Mouse (Mus musculus): ENCODE measurements at regions not wholly inside any gene's neighbourhood (a gene's known extent, or its start where the extent isn't known, plus 50 kb on each side); places are given as distances from the start of the nearest gene placed in this dataset.

DNA sequence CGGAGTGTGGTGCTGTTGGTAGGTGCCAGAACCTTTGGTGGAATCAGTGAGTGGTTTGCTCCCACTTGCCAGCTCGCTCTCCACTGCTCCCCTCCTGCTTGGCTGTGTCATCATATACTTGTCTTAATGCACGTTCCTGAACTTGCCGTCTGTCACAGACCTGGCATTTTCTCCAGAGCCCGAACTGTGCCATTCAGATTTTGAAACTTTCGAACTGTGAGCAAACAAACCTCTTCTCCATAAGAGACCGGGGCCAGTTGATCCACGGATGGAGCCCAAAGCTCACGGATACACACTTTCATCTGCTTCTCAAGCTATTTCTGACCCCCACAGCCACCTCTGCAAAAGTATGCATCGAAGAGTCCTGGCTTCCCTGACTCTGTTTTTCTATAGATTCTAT is 141.0 kb upstream of the Rreb1 start:
- 95% methylated on average over 10 of the region's 10 CpGs for WGBS
- no peak overlapping the region for H3K4me3 ChIP-seq (ENCODE audit: control insufficient read depth, insufficient read depth, low read length)
- TF ChIP-seq POLR2A (IDR thresholded peaks at IDR 0.05; ENCODE audit: control insufficient read depth, extremely low read depth, insufficient read depth, low read length, poor library complexity) (no peak), CTCF (IDR thresholded peaks at IDR 0.05; ENCODE audit: borderline replicate concordance, control insufficient read depth, extremely low read depth, insufficient read depth, low read length, poor library complexity) (no peak)
- no peaks in the 10 kb centered on the region for H3K27me3 ChIP-seq (ENCODE audit: control insufficient read depth, insufficient read depth, low read length)
- H3K4me1 ChIP-seq (replicated peaks; ENCODE audit: control insufficient read depth, insufficient read depth, low read length): peaks cover 17% of the 10 kb centered on the region
- DNase-seq: no peak
- no peaks in the 10 kb centered on the region for H3K36me3 ChIP-seq (ENCODE audit: control insufficient read depth, insufficient read depth, low read length)
- H3K27ac ChIP-seq (ENCODE audit: control insufficient read depth, insufficient read depth, low read length): no peak overlapping the region

DNA sequence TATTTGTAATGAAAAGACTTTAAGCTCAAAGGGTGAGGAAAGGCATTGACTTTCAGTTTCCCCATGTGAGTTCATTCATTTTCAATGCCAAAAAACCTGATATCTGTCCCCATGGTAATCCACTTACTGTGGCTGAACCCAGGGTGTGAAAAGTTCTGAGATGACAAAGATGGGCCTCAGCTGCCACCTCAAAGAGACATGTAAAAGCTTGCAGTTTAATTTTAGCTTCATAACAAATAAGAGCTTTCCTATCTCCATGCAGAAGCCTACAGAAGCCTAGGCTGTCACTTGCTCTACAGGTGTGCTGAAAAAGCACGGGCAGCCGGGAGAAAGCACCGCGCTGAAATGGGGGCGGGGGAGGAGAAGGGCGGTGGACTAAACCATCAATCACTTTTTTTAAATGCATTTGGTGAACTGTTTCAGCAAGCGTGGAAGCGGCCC is 140.1 kb upstream of the Rreb1 start:
- Histone ChIP-seq H3K4me1 (replicated peaks; ENCODE audit: control insufficient read depth, insufficient read depth, low read length) (peaks cover 26% of the 10 kb centered on the region), H3K27ac (ENCODE audit: control insufficient read depth, insufficient read depth, low read length) (no peak overlapping the region), H3K4me3 (ENCODE audit: control insufficient read depth, insufficient read depth, low read length) (no peak overlapping the region), H3K27me3 (ENCODE audit: control insufficient read depth, insufficient read depth, low read length) (no peaks in the 10 kb centered on the region), H3K36me3 (ENCODE audit: control insufficient read depth, insufficient read depth, low read length) (no peaks in the 10 kb centered on the region)
- no peak for DNase-seq
- WGBS: 31% methylated on average over 8 of the region's 8 CpGs
- TF ChIP-seq CTCF (IDR thresholded peaks at IDR 0.05; ENCODE audit: borderline replicate concordance, control insufficient read depth, extremely low read depth, insufficient read depth, low read length, poor library complexity) (no peak), POLR2A (IDR thresholded peaks at IDR 0.05; ENCODE audit: control insufficient read depth, extremely low read depth, insufficient read depth, low read length, poor library complexity) (no peak)

DNA sequence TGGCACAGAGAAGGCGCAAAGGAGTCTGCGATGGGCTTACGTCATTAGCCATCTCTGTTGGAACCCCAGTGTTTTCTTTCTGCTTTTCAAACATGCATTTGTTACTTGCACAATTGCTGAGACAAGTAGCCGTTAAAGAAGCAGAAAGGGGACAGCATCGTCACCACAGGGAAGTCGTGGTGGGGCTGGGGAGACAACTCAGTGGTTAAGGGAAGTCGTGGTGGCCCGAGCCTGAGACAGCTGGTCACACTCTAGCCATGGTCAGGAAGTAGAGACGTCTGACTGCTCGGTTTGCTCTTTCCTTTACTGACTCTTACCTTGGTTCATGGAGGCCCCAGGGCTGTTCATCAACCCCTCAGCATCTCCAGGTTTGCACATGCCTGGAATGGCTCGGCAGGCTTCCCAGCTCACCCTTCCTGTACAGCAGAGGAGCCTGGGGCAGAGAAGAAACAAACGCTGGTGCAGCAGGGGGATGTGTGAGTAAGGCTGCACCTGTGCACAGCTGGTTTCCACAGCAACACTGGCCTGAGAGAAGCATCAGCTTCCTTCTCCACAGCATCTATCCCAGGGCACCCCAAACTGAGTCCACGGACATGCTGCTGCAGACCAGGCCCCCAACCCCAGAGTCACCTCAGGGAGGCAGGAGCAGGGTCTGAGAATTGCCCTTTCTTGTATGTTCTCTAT is 135.6 kb upstream of the Rreb1 start:
- no peak overlapping the region for H3K4me3 ChIP-seq (ENCODE audit: control insufficient read depth, insufficient read depth, low read length)
- WGBS: 15% methylated on average over 13 of the region's 13 CpGs

DNA sequence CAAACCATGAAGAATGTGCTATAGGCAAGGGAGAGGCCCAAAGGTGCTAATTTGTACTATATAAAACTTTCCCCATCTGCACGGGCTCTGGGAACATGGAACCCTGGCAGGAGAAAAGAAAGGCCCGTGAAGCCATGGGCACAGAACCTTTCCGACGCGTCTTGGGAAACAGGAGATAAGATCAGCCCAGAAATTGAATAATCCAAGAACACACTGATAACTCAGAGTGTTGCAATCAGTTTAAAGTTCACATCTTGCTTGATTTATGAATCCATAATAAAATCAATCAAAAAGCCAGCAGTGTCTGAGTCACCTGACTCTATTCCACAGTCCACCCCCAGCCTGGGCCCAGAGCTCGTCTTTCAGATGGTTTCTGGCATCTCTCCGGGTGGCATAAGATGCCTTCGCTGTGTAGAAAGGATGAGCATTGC is 133.4 kb upstream of the Rreb1 start:
- TF ChIP-seq POLR2A (IDR thresholded peaks at IDR 0.05; ENCODE audit: control insufficient read depth, extremely low read depth, insufficient read depth, low read length, poor library complexity) (no peak), CTCF (IDR thresholded peaks at IDR 0.05; ENCODE audit: borderline replicate concordance, control insufficient read depth, extremely low read depth, insufficient read depth, low read length, poor library complexity) (no peak)
- DNase-seq: no peak
- H3K27ac ChIP-seq (ENCODE audit: control insufficient read depth, insufficient read depth, low read length): no peak overlapping the region

More for the DNA sequence above, 135.6 kb upstream of the Rreb1 start:
- Histone ChIP-seq H3K27me3 (ENCODE audit: control insufficient read depth, insufficient read depth, low read length) (no peaks in the 10 kb centered on the region), H3K36me3 (ENCODE audit: control insufficient read depth, insufficient read depth, low read length) (no peaks in the 10 kb centered on the region), H3K4me1 (replicated peaks; ENCODE audit: control insufficient read depth, insufficient read depth, low read length) (peaks cover 22% of the 10 kb centered on the region), H3K27ac (ENCODE audit: control insufficient read depth, insufficient read depth, low read length) (no peak overlapping the region)
- peak; percentile 37 for DNase-seq
- TF ChIP-seq POLR2A (IDR thresholded peaks at IDR 0.05; ENCODE audit: control insufficient read depth, extremely low read depth, insufficient read depth, low read length, poor library complexity) (no peak), CTCF (IDR thresholded peaks at IDR 0.05; ENCODE audit: borderline replicate concordance, control insufficient read depth, extremely low read depth, insufficient read depth, low read length, poor library complexity) (no peak)

DNA sequence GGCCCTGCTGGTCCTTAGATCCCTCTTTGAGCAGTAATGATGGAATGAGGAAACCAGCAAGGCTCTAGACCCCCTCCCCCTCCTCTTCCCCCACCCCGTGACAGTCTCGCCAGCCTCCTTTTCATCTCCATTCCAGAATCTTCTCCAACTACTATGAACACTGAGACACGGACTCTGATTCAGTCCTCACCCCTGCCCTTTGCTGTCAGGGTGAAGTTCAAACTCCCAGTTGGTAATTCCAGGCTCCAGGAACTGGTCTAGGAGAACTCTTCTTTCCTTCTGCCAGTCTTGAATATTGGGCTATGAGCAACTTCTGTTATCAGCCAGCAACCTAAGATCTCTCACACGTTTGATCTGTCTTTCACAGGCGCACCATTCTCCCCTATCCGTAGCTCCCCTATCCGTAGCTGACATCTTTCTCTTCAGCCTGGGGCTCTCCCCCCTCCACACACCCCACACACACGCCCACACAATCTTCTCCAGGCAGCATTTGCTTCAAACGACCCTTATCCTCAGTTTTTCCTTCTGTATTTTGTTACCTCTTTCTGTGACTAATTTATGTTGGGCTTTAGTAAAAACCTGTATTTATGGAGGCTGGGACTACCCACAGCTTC is 128.6 kb upstream of the Rreb1 start:
- H3K27me3 ChIP-seq (ENCODE audit: control insufficient read depth, insufficient read depth, low read length): no peaks in the 10 kb centered on the region
- WGBS: 85% methylated on average over 9 of the region's 9 CpGs
- peaks cover 4% of the 10 kb centered on the region; the same call in 1 of the 2 replicates for H3K4me1 ChIP-seq (replicated peaks; ENCODE audit: control insufficient read depth, insufficient read depth, low read length)
- H3K36me3 ChIP-seq (ENCODE audit: control insufficient read depth, insufficient read depth, low read length): no peaks in the 10 kb centered on the region
- H3K4me3 ChIP-seq (ENCODE audit: control insufficient read depth, insufficient read depth, low read length): no peak overlapping the region
- no peak for DNase-seq
- TF ChIP-seq CTCF (IDR thresholded peaks at IDR 0.05; ENCODE audit: borderline replicate concordance, control insufficient read depth, extremely low read depth, insufficient read depth, low read length, poor library complexity): no peak
- no peak for TF ChIP-seq POLR2A (IDR thresholded peaks at IDR 0.05; ENCODE audit: control insufficient read depth, extremely low read depth, insufficient read depth, low read length, poor library complexity)
- no peak overlapping the region for H3K27ac ChIP-seq (ENCODE audit: control insufficient read depth, insufficient read depth, low read length)

More for the DNA sequence above, 133.4 kb upstream of the Rreb1 start:
- Histone ChIP-seq H3K4me1 (replicated peaks; ENCODE audit: control insufficient read depth, insufficient read depth, low read length) (peaks cover 16% of the 10 kb centered on the region), H3K36me3 (ENCODE audit: control insufficient read depth, insufficient read depth, low read length) (no peaks in the 10 kb centered on the region), H3K4me3 (ENCODE audit: control insufficient read depth, insufficient read depth, low read length) (no peak overlapping the region), H3K27me3 (ENCODE audit: control insufficient read depth, insufficient read depth, low read length) (no peaks in the 10 kb centered on the region)
- WGBS: 96% methylated on average over 8 of the region's 8 CpGs

DNA sequence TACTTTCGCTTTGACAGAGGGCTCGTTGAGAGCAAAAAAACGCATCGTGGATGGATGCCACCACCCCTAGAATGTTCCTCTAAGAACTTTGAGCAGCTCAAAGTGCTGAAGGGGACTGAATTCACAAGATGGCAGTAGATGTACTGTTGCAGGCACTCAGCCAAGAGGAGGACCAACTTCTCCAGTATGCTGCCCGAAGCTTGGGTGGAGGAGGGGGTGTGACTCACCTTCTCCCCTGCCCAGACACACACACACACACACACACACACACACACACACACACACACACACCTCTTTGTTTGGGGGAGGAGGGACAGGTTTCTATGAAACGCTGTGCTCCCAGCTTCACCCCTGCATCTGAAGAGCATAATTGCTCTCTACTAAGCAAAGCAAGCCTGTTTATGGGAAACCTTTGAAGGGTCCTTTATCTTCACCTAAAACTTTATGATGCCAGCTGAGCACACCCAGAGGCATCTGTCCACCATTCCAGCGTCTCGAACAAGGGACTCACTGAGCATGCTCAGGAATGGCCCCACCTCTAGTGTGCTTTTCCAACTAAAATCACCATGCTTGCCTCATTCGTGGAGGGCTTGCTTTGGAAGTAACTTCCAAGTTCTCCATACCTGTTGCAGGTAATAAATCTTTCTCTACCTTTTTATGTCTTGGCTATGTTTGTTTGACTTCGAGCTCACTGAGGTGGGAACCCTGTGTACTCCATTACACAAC is 126.8 kb upstream of the Rreb1 start:
- Histone ChIP-seq H3K27me3 (ENCODE audit: control insufficient read depth, insufficient read depth, low read length) (no peaks in the 10 kb centered on the region), H3K27ac (ENCODE audit: control insufficient read depth, insufficient read depth, low read length) (no peak overlapping the region), H3K36me3 (ENCODE audit: control insufficient read depth, insufficient read depth, low read length) (no peaks in the 10 kb centered on the region), H3K4me1 (replicated peaks; ENCODE audit: control insufficient read depth, insufficient read depth, low read length) (peaks cover 5% of the 10 kb centered on the region; the same call in 1 of the 2 replicates), H3K4me3 (ENCODE audit: control insufficient read depth, insufficient read depth, low read length) (no peak overlapping the region)
- no peak for DNase-seq
- TF ChIP-seq CTCF (IDR thresholded peaks at IDR 0.05; ENCODE audit: borderline replicate concordance, control insufficient read depth, extremely low read depth, insufficient read depth, low read length, poor library complexity) (no peak), POLR2A (IDR thresholded peaks at IDR 0.05; ENCODE audit: control insufficient read depth, extremely low read depth, insufficient read depth, low read length, poor library complexity) (no peak)
- 84% methylated on average over 10 of the region's 10 CpGs for WGBS
